In the genomic region with DNA sequence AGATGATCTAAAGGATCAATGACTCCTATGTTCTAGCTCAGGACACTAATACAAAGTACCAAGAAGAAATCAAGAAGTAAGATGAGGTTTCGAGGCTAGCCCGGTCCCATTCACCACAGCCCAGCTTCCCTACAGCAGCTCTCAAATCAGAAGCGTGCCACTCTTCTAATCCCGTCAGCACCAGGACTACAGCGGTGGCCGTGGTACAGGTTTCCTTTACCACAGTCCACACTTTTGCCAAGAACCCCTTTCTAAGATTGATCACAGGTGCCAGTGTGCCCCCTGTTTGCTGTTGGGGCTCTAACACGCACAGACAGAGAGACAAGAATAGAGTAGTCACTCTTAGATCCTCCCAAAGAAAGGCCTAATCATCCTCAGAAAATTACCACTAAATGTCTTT, we compare ENCODE assay signal across 25 mouse cellular contexts.
"Had no signal": no experiment of that assay in that cellular context is flagged by ENCODE, and none has a peak within 500 bp of the region (broad histone marks: within the 10 kb centered on the region; RNA-seq: fewer than 3 reads in every experiment).

No protein-coding gene starts in this region.

- H3K9me3 ChIP-seq: embryonic facial prominence, embryonic 10.5 days; embryonic facial prominence, embryonic 12.5 days; embryonic facial prominence, embryonic 13.5 days; embryonic facial prominence, embryonic 15.5 days; forebrain, embryonic 10.5 days; forebrain, embryonic 12.5 days; forebrain, embryonic 13.5 days; forebrain, embryonic 15.5 days had no signal

- H3K36me3 ChIP-seq: embryonic facial prominence, embryonic 10.5 days; embryonic facial prominence, embryonic 12.5 days; embryonic facial prominence, embryonic 13.5 days; embryonic facial prominence, embryonic 15.5 days; forebrain, embryonic 10.5 days; forebrain, embryonic 12.5 days; forebrain, embryonic 15.5 days had no signal

- H3K4me3 ChIP-seq: embryonic facial prominence, embryonic 10.5 days; embryonic facial prominence, embryonic 12.5 days; embryonic facial prominence, embryonic 13.5 days; embryonic facial prominence, embryonic 15.5 days; erythroblast, embryonic 14.5 days; forebrain, embryonic 10.5 days; forebrain, embryonic 12.5 days; forebrain, embryonic 13.5 days; forebrain, embryonic 15.5 days; gastrocnemius, adult 2 months; heart, adult 2 months had no signal

- H3K4me1 ChIP-seq: embryonic facial prominence, embryonic 10.5 days; embryonic facial prominence, embryonic 13.5 days; embryonic facial prominence, embryonic 15.5 days; forebrain, embryonic 10.5 days; forebrain, embryonic 12.5 days; forebrain, embryonic 13.5 days; forebrain, embryonic 15.5 days had no signal

- DNase-seq: cerebellum, adult 2 months; cerebellum, adult 8-10 months; cerebellum, adult 9-10 months; cerebellum, adult 9-11 months; cerebellum, postnatal 10 days; cerebellum, postnatal 14 days; cerebellum, postnatal 25 days; cerebellum, postnatal 36 days; embryo, embryonic 11 days; forebrain, postnatal 0 days; gastrocnemius, adult 2 months; gastrocnemius, postnatal 10 days; gastrocnemius, postnatal 14 days; gastrocnemius, postnatal 25 days; gastrocnemius, postnatal 36 days; heart, adult 2 months had no signal

- H3K27ac ChIP-seq: embryonic facial prominence, embryonic 10.5 days; embryonic facial prominence, embryonic 12.5 days; embryonic facial prominence, embryonic 13.5 days; embryonic facial prominence, embryonic 15.5 days; forebrain, embryonic 10.5 days; forebrain, embryonic 12.5 days; forebrain, embryonic 13.5 days; forebrain, embryonic 15.5 days; gastrocnemius, adult 2 months; heart, adult 2 months had no signal

- H3K27me3 ChIP-seq: embryonic facial prominence, embryonic 12.5 days; embryonic facial prominence, embryonic 13.5 days; embryonic facial prominence, embryonic 15.5 days; forebrain, embryonic 12.5 days; forebrain, embryonic 13.5 days; forebrain, embryonic 15.5 days had no signal
